Mouse (Mus musculus): ENCODE results near the gene Zfp609.
A peak's percentile ranks its signal among the peaks of the same experiment; 100 is the strongest.
"Not testable (repeated sequence)": the region's sequence is repeated elsewhere in the genome, so short reads cannot be mapped to it uniquely, and the experiment has no call there.

The Zfp609 gene

DNA sequence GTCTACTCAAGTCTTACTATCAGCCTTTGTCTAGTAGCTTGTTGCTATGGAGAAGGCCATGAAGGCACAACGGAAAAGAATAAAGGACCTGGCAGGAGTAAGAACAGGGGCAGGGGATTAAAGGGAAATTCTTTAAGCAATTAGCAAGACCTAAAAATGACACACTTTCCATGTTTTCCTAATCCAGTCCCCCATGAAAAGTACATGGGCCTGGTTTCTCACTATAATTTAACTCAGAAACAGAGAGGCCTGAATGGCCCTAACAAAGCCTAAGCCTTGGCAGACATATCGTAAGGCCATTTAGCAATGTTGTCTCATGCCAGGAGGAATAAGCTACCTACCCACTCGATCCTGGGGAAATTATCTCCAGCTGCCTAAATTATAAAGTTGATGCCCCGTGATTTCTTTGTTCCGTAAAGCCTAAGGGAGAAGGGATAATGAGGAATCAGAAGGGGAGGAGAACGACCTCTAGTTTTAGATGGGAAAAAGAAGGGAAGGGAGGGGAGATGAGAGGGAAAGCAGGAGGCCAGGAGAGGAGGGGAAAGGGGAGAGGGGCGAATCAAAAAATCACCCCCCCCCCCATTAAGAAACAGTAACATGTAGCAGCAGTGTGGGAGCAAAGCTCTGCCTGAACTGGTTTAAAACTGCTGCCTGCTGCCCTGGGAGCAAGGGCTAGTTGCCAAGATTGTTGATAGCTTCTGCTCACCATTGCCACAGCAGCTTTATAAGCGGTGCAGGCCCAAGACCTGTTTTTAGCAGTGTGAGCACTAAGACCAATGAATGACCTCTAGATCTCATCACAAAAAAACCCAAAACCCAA is 102.7 kb downstream of the Zfp609 start:
- peak; percentile 30 to 61 for DNase-seq (ENCODE audit: low spot score in 2 of 2)

DNA sequence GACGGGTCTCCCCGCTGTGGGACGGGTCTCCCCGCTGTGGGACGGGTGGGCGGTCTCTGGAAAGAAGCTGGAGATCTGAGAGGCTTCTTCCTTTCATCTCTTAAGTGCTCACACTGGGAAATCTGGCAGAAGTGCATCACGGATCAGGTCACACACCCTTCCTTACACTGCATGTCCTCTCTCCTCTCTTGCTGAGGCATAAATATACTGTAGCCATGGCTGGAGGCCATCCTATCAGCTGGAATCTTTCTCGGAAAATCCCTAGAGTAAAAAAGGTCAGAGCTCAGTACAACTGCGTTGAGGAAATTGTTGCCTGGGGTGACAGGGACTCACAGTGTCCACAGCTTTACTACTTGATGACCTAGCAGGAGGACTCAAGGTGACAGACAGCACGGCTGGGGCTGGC is 106.2 kb downstream of the Zfp609 start:
- no peak for DNase-seq (ENCODE audit: low spot score in 2 of 2)

DNA sequence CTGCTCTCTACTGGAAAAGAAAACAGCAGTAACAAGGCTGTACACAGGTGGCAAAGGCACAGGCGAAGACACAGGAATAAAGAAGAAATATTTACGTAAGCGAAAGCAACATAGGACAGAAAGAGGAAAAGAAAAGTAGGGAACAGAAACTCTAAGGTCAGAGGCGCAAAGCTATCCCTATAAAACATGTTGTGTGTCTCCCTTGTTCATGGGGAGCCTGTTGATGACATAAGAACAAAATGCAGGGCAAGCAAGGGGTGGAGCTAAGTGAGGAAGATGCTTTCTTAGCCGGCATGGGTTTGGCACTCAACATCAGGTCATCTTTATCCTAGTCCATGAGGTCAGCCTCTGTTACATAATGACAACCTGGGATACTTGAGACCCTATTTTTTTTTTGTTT is 109.2 kb downstream of the Zfp609 start:
- DNase-seq (ENCODE audit: low spot score in 2 of 2): no peak

GRCm38 (mm10) chr9:65703926-65704595 is 123.3 kb downstream of the Zfp609 start:
- no peak for DNase-seq (ENCODE audit: low spot score in 2 of 2)

DNA sequence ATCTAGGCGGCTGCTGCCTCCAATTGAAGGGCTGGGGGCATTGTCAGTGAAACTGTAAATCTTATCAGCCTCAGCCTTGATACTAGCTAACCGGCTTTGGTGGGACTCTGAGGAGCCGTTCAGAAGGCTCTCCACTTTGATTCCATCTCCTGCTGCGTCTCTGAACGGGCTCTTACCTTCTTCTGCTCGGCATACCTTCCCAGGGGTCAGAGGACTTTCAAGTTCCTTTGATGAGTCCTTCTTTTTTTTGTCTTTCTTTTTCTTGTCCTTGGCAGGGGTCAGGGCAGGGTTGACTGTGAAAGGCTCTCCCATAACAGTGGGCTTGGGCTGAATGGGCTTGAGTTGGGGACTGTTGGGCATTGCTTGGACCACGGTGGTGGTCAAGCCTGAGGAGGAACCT is 124.1 kb downstream of the Zfp609 start:
- no peak for DNase-seq (ENCODE audit: low spot score in 2 of 2)

GRCm38 (mm10) chr9:65702286-65702685 is 125.1 kb downstream of the Zfp609 start:
- no peak for DNase-seq (ENCODE audit: low spot score in 2 of 2)

DNA sequence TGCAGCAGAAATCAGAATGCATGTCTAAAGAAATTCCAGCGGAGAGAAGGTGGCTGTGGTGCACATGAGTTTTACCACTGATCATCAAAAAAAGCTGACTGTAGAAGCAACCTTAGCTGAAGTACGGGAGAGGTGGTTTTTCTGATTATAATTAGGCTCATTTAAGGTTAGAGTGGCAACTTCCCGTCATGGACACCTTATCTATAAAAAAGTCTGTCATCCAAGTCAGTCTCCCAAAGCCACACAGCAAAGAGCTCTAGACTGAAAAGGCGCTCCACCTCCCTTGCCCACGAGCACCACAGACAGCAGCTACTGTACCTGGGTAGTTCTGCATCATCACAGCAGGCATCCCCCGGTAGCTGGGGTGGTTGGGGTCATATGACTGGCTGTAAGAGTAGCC is 126.9 kb downstream of the Zfp609 start:
- no peak for DNase-seq (ENCODE audit: low spot score in 2 of 2)

DNA sequence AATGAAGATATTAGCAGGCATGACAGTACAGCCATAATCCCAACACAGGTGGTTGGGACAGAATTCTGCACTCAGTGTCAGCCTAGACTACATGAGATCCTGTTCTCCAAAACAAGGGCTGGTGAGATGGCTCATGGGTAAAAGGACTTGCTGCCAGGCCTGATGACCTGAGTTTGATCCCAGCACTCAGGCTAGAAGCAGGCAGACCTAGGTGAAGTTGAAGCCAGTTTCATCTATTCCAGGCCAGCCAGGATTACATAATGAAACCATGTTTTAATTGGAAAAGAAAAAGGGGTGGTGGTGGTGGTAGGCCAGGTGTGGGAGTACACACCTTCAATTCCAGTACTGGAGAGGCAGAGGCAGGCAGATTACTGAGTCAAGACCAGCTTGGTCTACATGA is 129.4 kb downstream of the Zfp609 start:
- no peak for DNase-seq (ENCODE audit: low spot score in 2 of 2)

GRCm38 (mm10) chr9:65697356-65697755 is 130.0 kb downstream of the Zfp609 start:
- no peak for DNase-seq (ENCODE audit: low spot score in 2 of 2)

DNA sequence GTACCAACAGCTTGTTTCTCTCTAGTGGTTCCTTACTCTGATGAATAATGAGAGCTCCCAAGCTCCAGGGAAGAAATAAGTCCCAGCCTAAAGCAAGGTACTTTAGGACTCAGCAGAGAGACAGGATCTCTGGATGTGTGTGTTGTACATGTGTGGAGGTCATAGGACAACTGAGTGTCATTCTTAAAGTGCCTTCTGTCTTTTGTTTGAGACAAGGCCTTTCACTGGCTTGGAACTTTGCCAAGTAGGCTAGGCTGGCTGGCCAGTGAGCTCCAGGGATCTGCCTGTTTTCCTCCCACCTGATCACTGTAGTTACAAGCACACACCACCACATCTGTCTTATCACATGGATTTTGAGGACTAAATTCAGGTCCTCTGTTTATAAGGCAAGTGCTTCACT is 131.0 kb downstream of the Zfp609 start:
- DNase-seq (ENCODE audit: low spot score in 2 of 2): no peak

DNA sequence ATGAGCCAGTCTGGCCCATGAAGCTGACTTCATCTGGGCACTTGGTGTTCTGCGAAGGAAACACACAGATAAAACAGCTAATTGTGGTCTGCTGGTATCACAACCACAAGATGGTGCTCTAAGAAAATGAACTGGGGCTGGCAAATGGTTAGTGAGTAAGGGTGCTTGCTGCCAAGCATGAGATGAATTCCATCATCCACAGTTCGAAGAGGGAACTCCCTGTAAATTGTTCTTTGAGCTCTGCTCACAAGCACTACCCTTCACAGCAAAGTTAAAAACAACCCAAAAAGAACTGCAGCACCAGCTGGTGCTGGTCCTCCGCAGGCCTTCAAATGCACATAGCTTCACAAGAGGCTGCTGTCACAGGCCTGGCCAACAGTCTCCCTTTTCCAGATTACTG is 131.7 kb downstream of the Zfp609 start:
- DNase-seq (ENCODE audit: low spot score in 2 of 2): peak in 1 of 2 experiments; percentile 32

- no peak for DNase-seq (ENCODE audit: low spot score in 2 of 2)
Observed at GRCm38 (mm10) chr9:65692959-65693603, 134.3 kb downstream of the Zfp609 start.

GRCm38 (mm10) chr9:65692466-65692865 is 134.9 kb downstream of the Zfp609 start:
- DNase-seq (ENCODE audit: low spot score in 2 of 2): no peak

DNA sequence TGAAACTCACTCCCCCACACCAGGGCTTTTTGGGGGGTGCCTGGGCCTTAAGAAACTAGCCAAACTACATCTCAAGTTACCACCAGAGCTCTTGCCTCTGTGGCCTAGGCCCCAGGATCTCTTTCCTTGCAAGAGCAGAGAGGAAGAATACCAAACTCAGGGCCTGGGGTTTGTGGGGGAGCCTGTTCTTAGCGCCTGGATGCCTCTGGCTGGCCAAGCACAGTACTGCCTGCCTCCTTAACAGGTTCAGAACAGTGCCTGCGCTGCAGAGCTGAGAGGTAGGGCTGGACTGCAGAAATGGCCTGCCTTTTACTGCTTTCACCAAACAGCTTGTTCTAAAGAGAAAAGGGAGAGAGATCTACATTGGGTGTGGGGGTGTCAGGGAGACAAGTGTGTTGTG is 137.5 kb downstream of the Zfp609 start:
- DNase-seq (ENCODE audit: low spot score in 2 of 2): not testable (repeated sequence)

- no peak for DNase-seq (ENCODE audit: low spot score in 2 of 2)
Observed at GRCm38 (mm10) chr9:65684704-65685103, 142.7 kb downstream of the Zfp609 start.

- no peak for DNase-seq (ENCODE audit: low spot score in 2 of 2)
Observed at GRCm38 (mm10) chr9:65682994-65683393, 144.4 kb downstream of the Zfp609 start.

DNA sequence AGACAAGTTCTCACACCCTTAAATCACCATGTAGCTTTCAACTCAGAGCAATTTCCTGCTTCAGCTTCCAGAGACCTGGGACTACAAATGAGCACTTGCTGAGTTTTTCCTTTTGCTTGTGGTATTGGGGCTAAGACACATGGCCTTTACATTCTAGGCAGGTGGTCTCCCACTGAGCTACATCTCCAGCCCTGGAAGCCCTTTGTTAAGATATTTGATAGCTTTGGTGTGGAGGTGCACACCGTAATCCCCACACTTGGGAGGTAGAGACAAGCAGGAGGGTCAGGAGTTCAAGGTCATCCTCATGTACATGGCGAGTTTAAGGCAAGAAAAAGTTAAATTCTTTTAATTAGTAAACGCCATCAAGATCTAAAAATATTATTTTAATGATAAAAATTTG is 145.2 kb downstream of the Zfp609 start:
- DNase-seq (ENCODE audit: low spot score in 2 of 2): no peak

- no peak for DNase-seq (ENCODE audit: low spot score in 2 of 2)
Observed at GRCm38 (mm10) chr9:65681634-65681940, 145.8 kb downstream of the Zfp609 start.

GRCm38 (mm10) chr9:65680938-65681633 is 146.3 kb downstream of the Zfp609 start:
- no peak for DNase-seq (ENCODE audit: low spot score in 2 of 2)

DNA sequence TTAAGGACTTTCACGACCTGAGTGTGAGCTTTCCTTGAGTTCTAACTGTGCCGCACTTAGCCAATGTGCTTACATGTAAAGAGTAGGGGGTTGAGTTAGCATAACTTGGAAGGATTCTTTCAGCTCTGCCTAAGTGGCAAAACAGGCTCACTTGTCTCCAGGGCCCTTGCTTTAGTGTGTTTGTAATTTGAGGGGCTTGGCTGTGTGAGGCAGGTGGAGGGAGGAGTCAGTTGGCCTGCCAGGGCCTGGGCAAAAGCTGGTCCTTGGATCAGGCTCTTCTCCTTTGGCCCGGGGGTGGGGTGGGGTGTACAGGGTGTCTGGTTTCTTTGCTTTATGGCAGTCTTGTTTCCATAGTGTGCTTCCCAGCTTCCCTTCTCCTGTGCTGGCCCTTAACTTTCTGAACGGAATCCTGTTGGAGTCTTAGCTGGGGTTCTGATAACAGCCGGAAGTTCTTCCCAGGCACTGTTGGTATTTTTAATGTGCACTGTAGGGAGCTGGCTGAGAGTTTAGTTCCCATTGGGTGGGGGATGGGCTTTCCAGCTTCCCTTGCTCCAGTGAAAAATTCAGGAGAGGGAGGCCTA is 148.1 kb downstream of the Zfp609 start:
- no peak for DNase-seq (ENCODE audit: low spot score in 2 of 2)

DNA sequence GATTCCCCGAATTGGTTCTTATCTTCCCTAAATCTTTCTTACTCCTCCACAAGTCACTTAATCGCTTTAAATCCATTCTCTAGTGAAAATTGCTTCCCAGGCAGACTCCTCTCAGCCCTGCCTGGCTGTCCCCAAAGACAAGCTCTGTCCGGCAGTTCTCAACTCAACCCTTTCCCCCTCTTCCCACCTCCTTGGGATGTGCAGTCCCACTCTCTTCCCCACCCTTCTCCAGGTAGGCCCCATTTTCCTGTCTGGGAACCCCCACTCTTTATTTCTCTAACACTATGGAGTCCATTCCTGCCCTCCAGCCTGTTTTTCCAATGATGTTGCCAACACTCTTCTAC is 150.3 kb downstream of the Zfp609 start:
- DNase-seq (ENCODE audit: low spot score in 2 of 2): no peak
